Mouse (Mus musculus) heart, adult 8-10 months (tissue): ENCODE data around the gene Flywch1. TPM values are rescaled to one million over a fixed set of nuclear protein-coding genes. Genes with fewer than 3 reads are reported as not detected.
A peak's percentile ranks its signal among the peaks of the same experiment; 100 is the strongest.

Experiments used
- DNase-seq: peaks from one replicate; pipeline ENCODE4 v3.0.0; 2022; ENCODE audit warnings: low spot score
- total RNA-seq, 4 experiments: library from RNA; stranded (reverse); gene quantifications; 2 replicates each; pipeline ENCODE4 v1.2.4; 2022

Gene Flywch1
- total RNA-seq, 4 experiments from 2014 or later = 40.8 to 42.0 (median 40.9) TPM

DNA sequence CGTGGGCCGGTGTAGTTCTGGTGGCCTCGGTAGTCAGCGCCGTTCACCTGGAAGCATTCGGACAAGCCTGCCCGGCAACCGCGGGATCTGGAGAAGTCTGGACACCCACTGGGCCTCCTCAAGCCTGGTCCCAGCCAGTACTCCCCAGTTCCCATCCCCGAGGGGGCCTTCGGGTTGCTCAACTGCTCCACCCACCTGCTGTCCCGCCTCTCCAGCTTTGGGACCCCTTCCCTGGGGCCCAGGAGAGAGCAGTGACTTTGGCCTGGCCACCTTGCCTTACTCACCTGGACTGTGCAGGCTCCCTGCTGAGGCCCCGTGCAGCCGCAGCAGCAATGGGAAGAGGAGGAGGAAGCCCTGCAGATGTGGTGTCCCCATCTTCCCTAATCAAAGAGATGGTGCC, 26.8 kb downstream of the Flywch1 start:
- DNase-seq = no peak

DNA sequence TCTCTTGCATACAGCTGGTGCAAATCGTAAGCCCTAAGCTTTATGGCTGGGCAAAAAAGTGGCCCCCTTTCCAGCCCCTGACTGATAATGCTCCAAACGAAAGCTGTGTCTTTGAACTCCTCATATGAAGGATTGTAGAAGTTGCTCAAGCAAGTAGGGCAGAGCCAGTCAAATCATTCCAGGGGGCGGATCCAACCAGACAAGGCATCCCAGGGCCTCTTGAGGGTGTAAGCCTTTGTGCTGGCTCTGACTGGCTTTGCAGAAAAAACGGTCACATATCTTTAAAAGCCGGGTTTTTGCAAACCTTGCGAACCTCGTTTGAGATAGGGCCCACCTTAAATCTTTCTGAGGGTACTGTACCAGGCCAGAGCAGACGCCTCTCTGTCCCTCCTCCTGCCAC, 27.3 kb downstream of the Flywch1 start:
- DNase-seq = no peak

DNA sequence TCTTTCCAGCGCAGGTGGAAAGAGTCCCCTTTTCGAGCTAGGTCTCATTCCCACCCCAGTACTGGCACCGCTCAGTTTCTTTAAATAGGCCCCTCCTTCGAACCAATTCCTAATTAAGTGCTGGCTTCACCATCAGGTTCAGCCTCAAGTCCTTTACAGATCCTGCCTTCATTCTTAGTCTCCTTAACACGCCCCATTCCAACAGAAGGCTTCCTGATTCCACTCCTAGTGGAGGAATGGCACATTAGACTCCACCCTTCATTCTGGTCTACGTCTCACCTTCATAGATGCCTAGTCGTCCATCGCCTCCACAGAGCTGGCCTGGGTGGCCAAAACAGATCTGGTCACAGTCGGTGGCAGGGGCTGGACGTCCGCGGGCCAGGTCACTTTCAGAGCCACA, 28.5 kb downstream of the Flywch1 start:
- DNase-seq = no peak

DNA sequence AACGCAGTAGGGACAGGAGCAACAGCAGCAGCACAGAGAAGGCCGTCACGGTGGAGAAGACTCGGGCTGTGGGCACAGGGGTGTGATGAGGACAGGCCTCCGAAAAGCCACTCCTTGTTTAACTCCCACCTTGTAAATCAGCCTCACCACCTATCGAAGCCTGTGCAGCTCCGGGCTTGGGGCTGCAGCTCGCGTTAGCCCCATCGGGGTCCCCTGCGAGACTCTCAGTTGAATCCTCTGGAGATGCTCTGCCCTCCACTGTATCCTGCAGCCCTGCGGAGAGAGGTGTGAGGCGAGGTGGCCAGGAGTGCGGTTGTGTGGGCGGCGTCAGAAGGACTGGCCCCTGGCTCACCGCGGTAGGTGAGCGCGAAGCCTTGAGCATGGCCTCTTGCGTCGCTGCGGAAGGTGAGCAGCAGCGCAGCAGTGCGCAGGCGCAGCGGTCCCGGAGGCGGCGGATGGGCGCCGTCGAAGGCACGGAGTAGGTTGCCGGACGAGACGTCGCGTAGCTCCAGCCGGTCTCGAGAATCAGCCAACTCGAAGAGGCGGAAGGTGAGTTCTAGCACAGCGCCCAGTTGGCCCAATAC, 29.1 kb downstream of the Flywch1 start:
- no peak for DNase-seq

DNA sequence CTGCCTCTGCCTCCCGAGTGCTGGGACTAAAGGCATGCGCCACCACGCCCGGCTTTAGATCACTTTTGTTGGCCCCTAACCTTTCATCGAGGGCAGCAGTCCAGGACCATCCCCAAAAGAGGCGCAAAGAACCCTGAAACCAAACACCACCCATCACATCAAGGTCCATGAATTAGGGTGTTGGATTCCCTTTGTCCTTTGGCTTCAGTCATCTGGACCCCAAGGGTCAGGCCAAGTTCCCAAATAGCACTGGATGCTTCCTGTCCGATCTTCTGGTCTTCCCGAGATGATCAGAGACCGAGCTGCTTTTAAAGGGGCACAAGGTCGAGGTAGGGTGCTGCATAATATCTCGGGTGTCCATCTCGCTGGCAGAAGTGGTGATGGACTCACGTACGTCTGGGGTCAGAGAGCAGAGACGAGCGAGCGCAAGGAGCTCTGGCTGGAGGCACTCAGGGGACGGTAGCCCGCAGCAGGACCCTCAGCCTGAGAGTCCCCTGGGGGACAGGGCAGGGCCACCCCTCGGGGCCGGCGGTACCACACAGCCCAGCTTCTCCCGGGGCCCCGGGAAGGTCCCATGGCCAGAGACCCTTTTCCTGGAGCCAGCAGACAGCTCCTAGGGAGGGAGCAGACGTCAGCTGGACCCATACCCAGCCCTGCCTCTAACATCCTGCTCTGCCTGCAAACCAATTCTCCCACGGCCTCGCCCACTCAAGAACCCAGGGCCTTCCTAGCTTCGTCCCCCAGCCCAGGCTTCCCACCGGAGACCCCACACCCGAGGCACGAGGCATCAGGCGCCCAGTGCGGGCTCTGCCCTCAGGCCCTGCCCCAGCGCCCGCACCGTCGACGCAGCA, 29.8 kb downstream of the Flywch1 start:
- DNase-seq = no peak

DNA sequence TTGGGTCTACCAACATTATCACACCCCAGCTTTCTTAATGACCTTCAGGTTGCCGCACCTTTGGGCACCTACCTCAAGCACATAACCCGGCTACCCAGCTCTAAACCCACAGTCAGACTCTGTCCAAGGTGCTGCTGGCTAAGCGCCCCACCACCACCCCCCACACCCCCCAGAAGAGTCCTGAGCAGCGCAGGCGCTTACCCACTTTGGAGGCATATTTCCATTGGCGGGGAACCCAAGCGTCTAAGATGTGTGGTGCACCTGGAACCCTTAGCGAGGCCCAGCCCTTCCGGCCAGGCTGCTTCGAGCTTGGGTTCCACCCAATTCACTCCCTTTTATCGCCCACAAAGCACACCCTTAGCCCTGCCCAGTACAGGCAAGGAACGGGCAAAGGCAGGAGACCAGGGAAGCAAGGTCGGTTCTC, 30.8 kb downstream of the Flywch1 start, which contains the start of gene Paqr4:
TSS of gene Paqr4 (minus strand) at position 270 of the 424 bp plus-strand sequence.
- DNase-seq = no peak

DNA sequence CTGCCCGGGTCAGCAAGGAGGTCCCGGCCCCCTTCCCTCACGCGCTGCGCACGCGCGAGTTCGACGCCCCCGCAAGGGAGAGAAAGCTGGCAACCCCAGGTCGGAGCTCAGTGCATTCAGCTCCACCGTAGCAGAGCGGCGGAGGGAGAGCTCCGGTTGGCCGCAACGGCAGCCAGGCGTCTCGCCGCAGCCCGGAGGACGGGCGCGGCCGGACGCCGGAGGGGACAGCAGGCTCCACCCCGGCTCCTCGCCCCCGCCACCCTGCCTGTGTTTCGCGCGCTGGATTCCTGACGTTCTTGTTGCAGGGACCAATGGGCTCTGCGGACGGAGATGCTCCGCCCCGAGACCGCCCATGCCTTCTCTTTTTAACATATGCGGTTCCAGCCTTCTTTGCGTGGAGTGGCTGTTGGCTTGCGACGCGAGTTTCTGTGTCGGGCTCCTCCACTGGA, 31.2 kb downstream of the Flywch1 start:
- peak; percentile 92 for DNase-seq

DNA sequence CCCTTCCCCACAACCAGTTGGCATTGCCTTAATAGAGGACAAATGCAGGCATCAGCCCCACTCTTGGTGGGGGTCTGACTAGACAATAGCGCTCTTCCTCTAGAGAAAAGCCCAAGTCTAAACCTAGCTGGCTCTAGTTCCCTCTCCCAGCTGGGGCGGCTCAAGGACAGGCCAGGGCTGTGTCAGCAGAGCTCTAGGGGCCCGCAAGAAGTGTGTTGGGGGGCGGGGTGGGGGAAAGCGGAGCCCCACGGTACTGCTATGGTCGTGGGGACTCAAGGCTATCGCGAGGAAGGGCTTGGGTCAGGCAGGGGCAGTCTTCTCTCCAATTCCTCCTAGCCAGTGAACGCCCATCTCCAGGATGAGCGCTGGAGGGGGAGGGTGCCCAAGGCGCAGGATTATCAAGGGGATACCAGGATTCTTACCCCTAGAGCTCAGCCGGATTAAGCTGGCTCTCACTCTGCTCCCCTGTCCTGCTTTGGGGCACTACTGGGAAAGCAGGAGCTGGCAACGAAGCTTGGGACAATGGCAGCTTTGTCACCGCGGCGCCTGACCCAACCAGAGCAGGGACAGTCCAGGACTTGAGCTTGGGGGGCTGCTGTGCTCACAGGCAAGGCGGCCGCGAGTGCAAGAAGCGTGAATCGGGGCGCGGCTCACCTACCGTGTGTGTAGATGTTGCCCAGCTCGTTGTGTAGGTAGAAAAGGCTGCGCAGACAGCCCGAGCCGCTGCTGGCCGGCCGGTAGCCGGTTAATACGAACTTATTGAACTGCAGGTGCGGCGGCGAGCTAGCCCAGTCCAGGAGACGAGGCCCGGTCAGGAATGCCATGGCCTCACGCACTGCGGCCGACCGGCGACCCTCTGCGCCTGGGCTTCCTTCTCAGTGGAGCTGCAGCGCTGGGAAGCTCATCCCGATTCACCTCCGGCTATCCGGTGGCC, 31.9 kb downstream of the Flywch1 start:
- DNase-seq = no peak

DNA sequence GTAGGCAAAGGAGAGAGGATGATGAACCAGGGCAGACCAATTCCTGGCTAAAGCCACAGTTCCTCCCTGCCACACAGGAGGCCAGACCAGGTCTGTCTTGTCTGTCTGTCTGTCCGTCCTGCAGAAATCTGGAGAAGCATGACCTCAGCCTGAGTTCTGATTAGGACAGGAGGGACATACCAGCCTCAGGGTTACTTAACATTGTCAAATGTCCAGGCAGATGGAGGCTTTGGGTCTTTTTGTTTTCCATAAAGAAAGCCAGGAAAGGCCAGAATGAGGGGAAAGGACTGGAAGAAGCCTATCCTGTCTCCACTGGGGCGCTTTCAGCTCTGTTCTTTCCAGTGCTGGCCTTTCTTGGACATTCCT, 32.6 kb downstream of the Flywch1 start:
- DNase-seq = no peak

DNA sequence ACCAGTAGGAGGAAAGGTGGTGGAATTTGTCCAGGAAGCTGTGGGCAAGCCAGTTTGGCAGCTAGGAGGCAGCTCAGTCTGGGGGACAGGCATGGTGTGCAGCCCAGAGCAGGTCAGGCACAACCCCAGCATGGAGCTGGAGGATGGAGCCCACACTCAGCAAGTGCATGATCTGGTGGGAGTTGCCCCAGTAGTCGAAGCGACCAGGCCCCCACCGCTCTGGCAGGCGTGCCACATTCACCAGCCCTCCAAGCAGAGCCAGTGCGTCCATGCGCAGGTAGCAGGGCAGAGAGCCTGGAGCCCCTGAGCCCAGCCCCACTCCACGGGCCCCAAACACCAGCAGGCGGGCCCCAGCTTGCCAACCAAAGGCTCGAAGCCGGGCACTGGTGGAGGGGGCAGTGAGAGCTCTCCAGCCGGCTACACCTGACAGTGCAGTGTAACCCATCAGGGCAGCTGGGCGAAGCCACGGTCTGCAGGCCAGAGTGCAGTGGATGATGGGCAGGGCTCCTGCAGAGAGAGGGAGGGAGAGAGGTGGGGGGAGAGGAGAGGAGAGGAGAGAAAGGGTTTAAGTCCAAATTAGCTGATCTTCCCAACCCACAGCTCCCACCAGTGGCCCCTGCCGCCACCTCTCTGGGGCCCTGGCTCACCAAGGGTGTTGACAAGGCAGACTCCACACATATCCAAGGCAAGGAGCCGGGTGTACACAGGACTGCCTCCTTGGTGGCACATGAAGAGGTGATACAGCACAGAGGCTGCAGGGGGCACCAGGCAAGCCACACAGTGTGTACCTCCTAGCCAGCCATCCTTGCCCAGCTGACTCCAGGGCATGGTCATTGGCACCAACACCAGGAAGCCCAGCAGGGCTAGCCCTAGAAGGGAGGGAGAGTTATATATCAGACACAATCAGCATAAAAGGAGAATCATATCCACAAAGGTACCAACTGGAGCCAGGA, 33.6 kb downstream of the Flywch1 start:
- no peak for DNase-seq

DNA sequence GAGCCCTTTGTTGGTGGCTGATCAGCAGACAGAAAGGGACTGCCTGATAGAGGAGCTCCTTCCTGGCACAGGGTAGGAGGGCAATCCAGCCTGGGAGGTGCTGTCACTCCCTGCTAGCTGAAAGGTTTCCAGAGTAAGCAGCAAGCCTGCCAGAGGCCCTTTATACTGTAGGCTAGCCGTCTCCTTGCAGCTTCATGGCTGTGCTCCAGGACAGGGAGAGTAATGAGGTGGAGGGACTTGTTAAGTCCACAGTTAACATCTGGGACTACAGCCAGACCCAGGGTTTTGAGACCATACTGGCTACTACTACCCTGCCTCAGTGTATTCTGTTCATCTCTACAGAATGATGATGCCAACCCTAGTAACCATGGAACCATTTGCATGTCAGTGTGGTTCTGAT, 37.1 kb downstream of the Flywch1 start:
- DNase-seq = no peak

DNA sequence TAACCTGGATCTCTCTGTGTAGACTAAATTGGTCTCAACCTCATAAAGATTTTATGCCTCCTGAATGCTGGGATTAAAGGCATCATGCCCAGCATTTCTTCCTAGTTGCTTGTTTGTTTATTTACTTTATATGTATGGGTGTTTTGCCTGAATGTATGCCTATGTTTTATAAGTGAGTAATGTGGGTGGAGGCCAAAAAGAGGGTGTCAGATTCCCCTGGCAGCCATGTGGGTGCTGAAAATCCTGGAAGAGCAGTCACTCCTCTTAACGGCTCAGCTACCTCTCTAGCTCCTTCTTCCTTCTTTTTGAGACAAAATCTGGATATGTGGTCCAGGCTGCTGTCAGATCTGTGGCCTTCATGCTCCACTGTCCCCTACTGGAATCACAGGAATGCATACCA, 41.0 kb downstream of the Flywch1 start:
- no peak for DNase-seq

DNA sequence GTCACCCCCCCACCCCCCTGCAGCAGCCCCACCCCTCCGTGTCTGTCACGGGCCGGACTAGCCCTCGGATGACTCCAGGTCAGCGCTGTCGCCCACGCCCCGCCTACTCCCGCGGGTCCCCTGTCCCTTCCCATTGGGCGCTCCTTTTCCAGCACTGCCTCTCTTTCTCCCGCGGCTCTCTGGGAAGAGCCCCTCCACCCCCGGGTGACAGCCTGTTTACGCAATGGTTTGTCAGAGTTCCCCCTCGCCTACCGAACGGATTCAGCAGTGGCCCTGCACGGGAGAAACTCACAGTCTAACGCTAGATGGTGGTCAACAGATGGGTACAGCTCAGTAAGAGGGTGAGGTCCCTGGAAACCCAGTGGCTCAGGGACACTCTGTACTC, 44.7 kb downstream of the Flywch1 start:
- DNase-seq = peak; percentile 73

DNA sequence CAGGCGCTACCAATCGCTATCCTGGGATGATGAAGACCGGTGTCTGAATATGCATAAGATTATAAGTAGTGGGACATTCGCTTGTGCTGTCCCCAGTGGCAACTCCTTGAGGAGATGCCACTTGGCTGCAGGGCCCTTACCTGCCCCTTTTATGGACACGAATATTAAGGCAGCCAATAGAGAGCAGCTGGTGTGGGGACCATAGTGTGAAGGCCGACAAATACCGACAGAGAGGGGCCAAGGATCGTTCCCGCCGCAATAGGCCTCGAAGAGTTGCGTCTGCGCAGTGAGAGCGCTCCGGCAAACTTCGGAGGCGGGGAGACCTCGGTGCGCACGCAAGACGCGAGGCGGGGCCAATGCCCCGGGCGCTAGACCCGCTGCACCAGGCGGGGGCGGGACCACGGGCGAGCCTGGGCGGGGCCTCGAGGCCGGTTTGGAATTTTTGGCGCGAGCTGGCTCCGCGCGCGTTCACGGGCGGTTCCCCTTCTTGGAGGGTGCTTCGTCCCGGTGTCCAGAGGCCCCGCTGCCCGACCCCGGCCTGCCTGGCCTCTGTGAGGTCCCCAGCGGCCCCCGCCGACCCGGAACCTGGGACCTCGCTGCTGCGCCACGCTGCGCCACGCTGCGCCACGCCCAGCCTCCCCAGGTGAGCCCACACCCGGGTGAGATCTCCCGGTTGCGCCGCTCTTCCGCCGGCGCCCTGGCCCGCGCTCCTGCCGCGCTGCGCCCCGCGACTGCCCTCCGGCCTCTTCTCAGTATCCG, 45.2 kb downstream of the Flywch1 start, which contains the start of gene Pkmyt1:
TSS of gene Pkmyt1 (plus strand) at position 338 of the 759 bp plus-strand sequence.
- peak; percentile 94 for DNase-seq

DNA sequence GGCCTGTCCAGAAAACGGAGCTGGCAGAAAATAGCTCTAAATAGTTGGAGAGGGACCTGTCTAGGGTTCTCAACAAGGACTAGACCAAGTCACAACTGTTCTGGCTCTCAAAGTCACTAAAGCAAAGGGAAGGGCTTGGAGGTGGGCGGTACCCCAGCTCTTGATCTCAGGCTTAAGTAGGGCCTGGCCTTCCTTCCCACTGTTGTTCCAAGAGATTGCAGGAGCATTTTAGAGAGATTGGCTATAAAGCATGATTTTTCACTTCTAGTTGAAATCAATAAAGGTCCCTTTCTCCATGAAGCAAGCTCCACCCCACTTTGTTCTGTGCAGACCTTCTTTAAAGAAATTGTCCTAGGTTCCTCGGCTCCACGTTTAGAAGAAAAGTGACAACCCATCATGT, 45.9 kb downstream of the Flywch1 start:
- no peak for DNase-seq

DNA sequence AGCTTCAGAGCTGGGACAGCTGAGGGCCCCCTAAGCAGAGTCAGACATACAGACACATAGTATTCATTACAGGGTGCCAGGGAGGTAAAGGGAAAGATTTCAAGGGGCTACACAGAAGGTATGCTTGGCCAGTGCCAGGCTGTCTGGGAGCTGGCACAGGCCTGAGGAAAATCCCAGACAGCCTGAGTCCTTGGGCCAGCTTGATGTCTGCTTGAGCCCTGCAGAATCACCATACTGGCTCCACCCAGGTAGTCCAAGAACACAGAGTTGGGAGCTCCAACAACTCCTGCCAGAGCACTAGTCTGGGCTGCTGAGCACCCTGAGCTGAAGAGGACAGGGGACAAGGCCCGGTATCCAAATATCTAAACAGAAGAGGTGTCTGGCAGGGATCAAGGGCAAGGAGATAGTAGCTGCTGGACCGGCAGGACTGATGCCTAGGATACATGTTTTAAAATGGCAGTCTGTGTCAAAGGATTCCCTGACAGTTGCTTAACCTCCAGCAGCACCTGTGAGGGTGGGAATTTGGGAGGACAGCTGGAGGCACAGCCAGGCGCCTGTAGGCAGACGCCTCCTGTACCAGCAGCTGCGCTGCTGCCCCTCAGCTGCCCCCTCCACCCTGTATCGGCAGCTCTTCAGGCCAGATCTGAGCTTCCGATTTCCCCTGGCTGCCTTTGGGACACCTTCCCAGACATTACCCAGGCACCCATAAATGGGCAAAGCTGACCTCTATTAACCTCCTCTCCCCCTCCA, 48.9 kb downstream of the Flywch1 start, which contains the start of gene 1520401A03Rik:
TSS of gene 1520401A03Rik (minus strand) at position 408 of the 750 bp plus-strand sequence.
- no peak for DNase-seq

DNA sequence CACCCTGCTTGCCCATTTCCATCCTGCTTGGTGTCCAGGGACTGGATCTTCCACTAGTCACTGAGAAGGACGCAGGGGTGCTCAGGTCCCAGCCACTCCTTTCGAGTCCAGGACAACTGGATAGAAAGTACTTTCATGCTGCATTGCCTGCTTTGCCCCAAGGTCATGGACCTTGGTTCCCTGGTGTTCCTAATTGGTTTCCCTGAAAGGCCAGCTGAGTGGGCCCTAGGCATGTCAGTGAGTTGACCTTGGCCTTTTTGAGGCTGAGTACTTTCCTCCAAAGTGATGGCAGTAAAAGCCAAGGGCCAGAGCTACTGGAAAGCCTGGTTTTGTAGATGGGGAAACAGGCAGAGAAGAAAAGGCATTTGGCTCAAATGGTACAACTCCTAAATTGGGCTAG, 49.5 kb downstream of the Flywch1 start:
- DNase-seq = no peak

DNA sequence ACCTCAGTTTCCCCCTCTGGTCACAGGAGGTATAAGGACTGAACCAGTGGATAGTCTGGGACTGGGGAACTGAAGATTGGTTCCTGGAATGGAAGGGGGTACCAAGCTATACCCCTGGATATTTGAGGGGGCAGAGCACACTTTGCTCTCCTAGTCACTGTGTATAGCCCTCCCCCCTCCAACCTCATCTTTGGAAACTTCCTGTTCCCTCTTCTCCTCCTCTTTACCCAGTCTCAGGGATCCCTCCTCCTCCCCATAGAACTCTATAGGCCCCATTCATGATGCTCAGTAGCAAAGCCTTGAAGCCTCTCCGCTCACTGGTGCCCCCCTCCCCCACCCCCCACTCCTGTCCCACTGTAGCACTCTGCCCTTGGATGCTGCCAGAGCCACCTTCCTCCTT, 51.9 kb downstream of the Flywch1 start:
- DNase-seq = no peak

DNA sequence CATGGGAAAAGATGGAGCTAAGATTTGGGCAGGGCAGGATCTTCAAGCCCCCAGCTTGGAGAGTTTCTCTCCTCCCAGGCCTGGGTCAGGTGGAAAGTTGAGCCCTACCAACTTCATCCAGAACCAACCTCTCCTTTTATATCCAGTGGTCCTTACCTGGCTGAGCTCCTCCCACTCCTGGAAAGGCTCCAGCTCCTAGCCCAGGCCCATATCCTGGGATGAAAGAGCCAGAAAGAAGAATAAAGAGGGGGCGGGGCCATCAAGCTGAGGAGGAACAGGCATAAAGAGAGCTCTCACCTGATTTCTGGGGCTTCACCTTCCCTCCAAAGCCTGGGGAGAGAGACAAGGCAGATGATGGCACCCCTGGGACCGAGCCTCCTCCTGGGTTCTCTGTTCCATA, 54.4 kb downstream of the Flywch1 start:
- no peak for DNase-seq
